Mouse (Mus musculus) testis, postnatal 10 days (tissue): ENCODE results near the gene Gm10718.
"Not testable (repeated sequence)": the region's sequence is repeated elsewhere in the genome, so short reads cannot be mapped to it uniquely, and the experiment has no call there.

ENCODE experiments used
- DNase-seq: peaks from one replicate; pipeline ENCODE4 v3.0.0; 2021; ENCODE audit warnings: low spot score

The Gm10718 gene

GRCm38 (mm10) chr9:3025653-3026052 lies 2.3 kb downstream of the Gm10718 start:
- DNase-seq, result peak; percentile 79

DNA sequence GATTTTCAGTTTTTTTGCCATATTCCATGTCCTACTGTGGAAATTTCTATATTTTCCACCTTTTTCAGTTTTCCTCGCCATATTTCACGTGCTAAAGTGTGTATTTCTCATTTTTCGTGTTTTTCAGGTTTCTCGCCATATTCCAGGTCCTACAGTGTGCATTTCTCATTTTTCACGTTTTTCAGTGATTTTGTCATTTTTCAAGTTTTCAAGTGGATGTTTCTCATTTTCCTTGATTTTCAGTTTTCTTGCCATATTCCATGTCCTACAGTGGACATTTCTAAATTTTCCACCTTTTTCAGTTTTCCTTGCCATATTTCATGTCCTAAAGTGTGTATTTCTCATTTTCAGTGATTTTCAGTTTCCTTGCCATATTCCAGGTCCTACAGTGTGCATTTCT lies 2.8 kb downstream of the Gm10718 start:
- not testable (repeated sequence) for DNase-seq

DNA sequence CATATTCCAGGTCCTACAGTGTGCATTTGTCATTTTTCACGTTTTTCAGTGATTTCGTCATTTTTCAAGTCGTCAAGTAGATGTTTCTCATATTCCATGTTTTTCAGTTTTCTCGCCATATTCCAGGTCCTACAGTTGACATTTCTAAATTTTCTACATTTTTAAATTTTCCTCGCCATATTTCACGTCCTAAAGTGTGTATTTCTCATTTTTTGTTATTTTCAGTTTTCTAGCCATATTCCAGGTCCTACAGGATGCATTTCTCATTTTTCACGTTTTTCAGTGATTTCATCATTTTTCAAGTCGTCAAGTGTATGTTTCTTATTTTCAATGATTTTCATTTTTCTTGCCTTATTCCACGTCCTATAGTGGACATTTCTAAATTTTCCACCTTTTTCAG lies 3.4 kb downstream of the Gm10718 start:
- peak; percentile 41 for DNase-seq

GRCm38 (mm10) chr9:3027200-3027599 lies 3.9 kb downstream of the Gm10718 start:
- DNase-seq, result not testable (repeated sequence)

DNA sequence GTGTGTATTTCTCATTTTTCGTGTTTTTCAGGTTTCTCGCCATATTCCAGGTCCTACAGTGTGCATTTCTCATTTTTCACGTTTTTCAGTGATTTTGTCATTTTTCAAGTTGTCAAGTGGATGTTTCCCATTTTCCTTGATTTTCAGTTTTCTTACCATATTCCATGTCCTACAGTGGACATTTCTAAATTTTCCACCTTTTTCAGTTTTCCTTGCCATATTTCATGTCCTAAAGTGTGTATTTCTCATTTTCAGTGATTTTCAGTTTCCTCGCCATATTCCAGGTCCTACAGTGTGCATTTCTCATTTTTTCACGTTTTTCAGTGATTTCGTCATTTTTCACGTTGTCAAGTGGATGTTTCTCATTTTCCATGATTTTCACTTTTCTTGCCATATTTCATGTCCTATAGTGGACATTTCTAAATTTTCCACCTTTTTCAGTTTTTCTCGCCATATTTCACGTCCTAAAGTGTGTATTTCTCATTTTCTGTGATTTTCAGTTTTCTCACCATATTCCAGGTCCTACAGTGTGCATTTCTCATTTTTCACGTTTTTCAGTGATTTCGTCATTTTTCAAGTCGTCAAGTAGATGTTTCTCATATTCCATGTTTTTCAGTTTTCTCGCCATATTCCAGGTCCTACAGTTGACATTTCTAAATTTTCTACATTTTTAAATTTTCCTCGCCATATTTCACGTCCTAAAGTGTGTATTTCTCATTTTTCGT lies 6.1 kb downstream of the Gm10718 start:
- DNase-seq, result peak; percentile 60

- DNase-seq, result peak; percentile 42
These were observed 7.5 kb downstream of the Gm10718 start for GRCm38 (mm10) chr9:3030677-3031318.

DNA sequence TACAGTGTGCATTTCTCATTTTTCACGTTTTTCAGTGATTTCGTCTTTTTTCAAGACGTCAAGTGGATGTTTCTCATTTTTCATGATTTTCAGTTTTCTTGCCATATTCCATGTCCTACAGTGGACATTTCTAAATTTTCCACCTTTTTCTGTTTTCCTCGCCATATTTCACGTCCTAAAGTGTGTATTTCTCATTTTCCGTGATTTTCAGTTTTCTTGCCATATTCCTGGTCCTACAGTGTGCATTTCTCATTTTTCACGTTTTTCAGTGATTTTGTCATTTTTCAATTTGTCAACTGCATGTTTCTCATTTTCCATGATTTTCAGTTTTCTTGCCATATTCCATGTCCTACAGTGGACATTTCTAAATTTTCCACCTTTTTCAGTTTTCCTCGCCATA lies 11.0 kb downstream of the Gm10718 start, which contains the start of gene Gm17535:
TSS of gene Gm17535 (plus strand) at position 301 of the 400 bp plus-strand sequence.
- DNase-seq, result not testable (repeated sequence)

- DNase-seq, result not testable (repeated sequence)
These were observed 13.2 kb downstream of the Gm10718 start, which contains the start of gene Gm10715 for GRCm38 (mm10) chr9:3036577-3036976. Gm10715 (plus strand) TSS chr9:3036877.

DNA sequence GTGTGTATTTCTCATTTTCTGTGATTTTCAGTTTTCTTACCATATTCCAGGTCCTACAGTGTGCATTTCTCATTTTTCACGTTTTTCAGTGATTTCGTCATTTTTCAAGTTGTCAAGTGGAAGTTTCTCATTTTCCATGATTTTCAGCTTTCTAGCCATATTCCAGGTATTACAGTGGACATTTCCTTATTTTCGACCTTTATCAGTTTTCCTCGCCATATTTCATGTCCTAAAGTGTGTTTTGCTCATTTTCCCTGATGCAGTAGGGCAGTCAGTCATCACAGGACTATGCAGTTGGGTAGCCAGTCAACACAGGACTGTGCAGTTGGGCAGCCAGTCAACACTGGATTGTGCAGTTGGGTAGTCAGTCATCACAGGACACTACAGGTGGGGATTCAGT lies 14.8 kb downstream of the Gm10718 start:
- not testable (repeated sequence) for DNase-seq
